Mouse (Mus musculus): Measurements from ENCODE around the gene Grin1.

Grin1 gene

DNA sequence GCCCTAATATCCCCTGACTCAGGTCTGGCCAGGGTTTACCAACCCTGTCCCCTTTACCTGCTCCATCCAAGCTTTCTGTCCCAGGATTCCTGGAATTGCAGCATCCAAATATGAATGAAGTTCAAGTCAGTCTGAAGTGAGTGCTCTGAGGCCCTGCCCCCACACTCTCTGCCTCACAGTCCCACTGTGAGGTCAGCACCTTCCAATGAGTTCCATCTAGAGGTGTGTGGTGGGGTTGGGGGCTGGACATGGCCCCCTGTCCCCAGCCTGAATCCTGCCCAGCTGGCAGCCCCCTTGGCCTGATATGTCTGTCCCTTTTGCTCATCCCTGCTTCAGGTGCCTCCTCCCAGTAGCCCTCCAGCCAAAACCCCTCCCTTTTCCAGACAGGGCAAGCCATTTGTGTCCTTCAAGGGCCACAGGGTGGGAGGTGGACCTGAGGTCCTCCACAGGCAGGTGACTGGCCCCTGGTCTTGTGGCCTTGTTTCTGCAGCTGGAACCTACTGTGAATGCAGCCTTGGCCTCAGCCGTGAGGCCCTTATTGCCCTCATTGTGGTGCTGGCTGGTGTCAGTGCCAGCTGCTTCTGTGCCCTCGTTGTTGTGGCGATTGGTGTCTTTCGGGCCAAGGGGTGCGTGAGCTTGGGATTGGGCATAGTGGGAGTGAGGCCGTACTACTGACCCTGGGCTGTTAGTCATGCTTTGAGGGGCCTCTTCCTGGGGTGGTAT is 30.9 kb downstream of the Grin1 start, which contains the start of gene Tmem210:
Gene Tmem210, plus strand, starts transcription at position 219 of the 723 bp plus-strand sequence.
- in situ Hi-C loops (cut with MseI, MboI) = no loop called here

DNA sequence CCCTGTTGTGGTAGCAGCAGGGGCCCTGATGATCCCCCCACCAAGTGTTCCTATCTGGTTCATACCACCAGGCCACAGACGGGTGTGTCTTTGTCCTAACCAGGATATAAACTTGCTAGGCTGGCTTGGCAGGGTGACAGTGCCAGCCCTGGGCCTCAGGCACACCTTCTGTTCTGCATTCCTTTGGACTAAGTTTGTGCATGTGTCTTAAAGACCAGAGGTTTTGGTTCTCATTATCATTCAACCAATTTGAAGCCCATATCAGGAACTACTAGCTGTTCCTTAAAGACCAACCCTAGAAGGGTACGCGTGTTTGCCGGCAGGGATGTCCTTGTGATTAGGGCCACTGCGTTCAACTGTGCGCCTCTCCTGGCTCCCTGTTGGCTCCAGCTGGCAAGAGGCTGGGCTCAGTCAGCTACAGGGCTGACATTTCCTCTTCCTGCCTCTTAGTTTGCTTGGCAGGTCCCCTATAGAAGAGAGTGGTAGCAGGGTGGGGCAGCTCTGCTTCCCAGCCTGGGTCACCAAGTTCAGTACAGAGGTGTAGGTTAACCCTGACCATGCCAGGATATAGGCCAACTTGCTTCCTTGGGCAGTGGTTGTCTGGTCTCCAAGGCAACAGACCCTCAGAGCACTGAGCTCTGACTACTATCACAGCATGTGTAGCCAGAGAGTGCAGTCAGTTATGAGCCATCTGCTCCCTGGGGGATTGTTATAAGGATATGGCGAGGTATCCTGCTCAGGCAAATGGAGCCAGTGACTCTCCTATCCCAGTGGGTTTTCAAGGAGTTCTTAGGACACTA is 31.9 kb downstream of the Grin1 start:
- in situ Hi-C loops (cut with MseI, MboI) = no loop called here

DNA sequence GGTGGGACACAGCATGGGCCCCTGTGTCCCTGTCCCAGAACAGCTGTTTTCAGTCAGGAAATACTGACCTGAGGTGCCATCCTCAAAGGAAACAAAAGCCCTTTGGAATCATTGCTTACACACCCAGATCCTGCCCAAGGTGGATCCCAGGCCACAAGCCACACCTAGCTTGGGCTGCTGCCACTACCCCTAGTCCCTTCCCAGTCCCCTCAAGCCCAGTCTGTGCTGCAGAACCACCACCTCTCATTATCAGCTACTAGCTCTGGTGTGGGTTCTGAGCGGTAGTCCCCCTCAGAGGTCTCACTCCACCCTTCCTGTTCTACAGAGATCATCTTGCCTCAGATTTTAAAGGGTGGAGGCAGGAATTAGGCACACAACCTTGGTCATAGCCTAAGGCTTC is 32.7 kb downstream of the Grin1 start:
- in situ Hi-C loops (cut with MseI, MboI) = no loop called here

DNA sequence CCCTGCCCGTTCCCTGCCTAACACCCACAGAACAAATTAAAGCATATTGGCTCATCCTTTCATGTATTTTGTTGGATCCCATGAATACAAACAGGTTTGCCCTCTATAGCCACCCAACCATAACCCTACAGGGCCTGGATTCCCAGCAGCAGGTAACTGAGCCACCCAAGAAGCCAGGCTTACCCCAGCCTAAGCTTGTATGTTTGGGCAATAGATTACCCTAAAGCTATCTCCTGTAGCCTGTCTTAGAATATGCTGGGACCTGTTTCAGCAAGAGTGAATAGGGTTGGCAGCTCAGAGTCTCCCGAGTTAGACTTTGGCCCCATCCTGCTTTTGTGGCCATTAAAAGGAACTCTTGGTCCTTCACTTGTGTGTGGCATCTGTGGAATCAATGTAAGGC is 33.4 kb downstream of the Grin1 start:
- in situ Hi-C loops (cut with MseI, MboI) = no loop called here

DNA sequence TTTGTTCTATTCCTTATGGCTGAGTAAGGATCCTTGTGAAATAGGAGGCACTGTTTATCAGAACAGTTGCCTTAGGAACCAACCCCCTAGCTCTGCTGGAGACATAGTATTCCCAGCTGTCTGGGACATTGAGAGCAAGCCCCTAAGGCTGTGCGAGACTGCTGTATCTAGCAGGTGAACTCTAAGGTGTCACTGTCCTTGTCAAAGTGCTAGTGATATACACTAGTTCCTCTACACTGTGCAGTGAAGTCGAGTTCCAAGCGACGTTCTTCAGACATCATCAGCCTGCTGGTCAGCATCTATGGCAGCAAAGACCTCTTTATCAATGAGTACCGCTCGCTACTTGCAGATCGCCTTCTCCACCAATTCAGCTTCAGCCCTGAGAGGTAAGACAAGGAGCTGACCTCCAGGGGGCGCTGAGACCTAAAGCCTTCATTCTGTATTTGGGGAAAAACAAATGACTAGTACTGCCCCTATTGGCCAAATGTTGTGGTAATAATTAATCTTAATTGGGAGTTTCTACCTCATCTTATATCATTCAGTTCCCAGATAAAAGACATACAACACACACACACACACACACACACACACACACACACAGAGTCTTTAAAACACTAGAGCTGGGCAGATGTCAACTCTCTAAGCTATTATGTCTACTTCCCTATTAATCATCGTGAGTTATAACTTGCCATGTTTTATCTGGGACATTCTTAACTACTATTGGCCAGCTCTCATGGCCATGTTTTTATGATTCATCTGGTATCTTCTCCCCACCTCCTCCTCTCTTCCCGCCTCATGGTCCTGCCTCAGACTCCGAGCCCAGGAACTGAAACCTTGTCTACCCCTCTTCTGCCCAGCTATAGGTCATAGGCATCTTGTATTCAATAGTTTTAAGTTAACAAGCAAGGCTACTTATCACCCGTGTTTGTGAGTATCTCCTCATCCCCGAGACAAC is 39.8 kb downstream of the Grin1 start:
- in situ Hi-C loops (cut with MseI, MboI) = no loop called here

DNA sequence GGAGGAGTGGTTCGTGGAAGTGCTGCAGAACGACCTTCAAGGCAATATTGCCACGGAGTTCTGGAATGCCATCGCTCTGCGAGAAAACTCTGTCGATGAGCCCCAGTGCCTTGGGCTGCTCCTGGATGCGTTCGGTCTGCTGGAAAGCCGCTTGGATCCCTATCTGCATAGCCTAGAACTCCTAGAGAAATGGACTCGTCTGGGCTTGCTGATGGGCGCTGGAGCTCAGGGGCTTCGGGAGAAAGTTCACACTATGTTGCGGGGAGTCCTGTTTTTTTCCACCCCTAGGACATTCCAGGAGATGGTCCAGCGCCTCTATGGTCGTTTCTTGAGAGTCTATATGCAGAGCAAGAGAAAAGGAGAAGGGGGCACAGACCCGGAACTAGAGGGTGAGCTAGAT is 46.0 kb downstream of the Grin1 start:
- in situ Hi-C loops (cut with MseI, MboI) = no loop called here

DNA sequence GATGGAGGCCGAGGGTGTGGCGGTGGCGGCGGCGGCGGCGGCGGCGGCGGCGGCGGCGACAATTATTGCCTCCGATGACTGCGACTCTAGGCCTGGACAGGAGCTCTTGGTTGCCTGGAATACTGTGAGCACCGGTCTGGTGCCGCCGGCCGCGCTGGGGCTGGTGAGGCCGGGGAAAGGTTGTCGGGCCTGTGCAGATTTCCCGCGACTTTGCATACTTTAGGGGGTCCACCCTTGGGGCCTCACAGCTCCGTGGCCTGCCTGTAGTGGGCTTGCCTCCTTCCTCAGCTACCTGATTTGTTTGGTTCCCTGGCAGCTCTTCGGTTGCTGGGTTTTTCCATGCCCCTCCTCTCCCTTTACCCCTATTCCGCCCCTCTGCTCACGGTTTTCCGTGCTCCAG is 46.5 kb downstream of the Grin1 start:
- in situ Hi-C loops (cut with MseI, MboI) = no loop called here

DNA sequence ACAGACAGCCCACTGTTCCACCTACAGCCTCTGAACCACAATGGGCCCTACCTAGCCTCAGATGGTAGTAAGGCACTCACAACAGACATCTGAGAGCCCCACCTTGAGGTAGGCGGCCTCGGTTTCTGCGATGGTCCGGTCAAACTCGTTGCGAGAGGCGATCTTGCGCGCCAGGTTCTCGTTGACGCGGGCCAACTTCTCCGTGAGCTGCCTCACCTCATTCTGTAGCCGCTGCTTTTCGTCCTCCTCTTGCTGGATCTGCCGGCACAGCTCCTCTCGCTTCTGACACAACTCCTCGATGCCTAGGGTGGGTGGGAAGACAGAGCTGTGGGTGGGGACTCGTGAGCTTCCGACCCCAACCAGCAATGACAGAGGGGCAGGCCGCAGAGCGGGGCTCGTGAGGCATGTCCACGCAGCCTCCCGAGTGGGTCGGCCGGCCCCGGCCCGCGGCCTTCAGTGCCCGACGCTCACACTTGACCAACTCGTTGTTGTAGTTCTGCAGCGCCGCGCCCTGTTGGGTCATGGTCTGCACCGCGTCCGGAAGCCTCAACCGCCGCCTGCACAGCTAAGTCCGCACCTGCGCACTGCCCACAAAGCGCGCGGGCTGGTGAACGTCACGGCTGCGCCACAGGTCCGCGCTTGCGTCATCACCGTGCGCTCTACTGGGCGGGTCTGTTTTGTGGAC is 47.0 kb downstream of the Grin1 start, which contains the start of the genes Ssna1 and Anapc2:
Gene Ssna1, minus strand, starts transcription at position 612 of the 685 bp plus-strand sequence.
Gene Anapc2, plus strand, starts transcription at position 652 of the 685 bp plus-strand sequence.
- in situ Hi-C loops (cut with MseI, MboI) = no loop called here

DNA sequence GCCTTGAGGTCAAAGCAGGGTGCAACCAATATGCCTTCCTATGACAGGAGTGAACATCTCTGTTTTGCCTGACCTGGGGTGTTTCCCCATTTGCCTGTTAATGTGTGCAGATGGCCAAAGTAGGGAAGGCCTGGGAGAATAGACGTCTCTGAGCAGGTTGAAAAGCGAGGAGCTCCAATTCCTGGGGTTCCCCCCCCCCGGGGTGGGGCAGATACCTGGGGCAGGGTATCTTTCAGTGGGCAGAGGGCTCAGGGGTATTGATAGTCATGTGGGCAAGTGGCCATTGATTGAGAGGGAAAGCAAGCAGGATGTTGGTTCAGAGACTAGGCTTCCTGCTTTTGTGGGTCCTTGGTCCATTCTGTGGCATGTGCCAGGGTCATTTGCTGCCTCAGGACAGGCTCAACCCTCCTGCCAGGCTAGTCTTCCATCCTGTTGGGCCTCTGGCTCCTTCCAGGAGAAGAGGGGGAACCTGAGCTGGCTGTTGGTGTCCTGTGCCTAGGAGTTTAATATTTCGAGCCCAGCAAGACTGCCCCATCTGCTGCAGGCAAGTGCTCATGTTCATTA is 51.2 kb downstream of the Grin1 start:
- in situ Hi-C loops (cut with MseI, MboI) = no loop called here

DNA sequence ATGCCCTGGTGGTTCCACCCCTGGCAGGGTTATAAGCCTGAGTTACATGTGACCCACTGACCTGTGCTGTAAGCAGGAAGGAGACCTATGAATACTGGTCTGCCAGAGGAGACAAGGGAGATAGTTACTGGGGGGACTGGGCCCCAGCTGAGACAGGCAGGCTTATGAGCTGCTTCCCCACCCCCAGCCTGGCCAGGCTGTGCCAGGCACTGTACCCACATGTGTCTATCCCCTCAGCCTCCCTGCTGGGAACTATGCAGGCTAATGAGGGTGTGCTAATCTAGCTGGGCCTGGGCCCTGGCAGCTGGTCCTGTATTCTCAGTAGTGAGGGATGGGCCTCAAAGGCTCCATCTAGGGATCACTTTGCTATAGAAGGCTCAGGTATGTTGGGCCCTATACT is 51.7 kb downstream of the Grin1 start:
- in situ Hi-C loops (cut with MseI, MboI) = no loop called here

DNA sequence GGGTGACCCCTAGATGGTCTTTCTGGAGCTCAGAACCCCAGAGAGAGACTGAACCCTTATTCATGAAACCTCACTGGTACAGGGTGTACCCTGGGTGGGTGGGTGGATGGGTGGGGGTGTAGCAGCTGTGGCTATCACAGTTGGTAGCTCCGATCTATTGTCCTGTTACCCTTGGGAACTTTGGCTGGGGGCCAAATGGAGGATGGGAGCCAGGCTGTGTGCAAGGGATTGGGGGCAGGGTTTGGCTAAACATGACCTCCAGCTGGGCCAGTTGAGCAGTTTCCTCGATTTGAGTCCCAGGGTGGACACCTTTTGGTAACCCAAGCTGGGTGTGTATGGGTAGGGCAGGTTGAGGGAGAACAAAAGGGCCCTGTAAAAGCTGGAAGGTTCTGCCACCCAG is 52.3 kb downstream of the Grin1 start:
- in situ Hi-C loops (cut with MseI, MboI) = no loop called here

DNA sequence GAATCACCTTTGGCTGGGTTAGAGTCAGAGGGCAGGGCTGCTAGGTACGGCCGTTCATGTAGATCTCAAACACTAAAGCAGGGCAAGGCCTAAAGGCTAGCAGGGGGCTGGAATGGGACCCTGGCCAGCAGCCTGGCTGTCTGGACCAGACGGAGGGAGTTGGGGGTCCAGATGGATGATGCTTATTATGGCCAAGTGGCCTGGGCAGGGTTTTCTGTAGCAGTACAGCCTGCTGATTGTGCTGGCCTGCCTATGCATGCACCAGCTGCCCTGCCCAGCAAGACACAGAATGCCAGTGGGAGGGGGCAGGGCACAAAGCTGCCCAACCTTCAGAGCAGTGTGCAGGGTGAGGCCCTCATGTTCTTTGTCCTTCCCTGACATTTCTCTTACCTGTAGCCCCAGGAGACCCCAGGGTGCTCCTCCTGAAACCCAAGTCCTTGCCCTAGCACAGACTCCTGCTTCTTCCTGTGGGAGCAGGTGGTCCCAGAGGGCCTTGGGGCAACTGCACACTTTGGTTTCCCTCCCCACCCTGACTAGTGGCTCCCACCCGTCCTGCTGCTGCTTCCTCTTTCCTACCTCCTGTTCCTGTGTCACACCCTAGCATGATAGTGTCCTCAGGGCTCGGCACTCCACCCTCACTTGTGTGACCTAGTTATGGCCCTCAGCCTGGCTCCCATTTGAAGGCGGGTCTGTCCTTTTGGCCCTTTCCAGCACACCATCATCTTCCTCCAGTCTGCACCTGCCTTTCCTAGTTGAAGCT is 52.9 kb downstream of the Grin1 start:
- in situ Hi-C loops (cut with MseI, MboI) = no loop called here

DNA sequence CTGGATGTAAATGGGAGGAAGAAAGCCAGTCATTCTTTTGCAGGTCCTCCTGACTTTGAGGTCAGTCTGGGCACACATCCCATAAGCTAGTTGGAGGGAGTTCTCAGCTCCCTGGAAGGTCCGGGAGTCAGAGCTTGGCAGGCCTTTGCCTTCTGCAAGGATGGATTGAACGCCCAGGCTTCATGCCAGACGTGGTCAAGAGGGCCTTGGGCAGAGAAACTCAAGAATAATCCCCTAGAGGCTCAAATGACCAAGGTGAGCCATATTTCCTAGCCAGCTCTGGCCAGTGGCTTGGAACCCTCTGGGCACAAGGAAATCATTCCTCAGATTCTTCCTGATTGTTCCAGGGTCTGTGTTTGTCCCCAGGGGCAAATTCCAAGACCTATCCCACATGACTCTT is 54.1 kb downstream of the Grin1 start:
- in situ Hi-C loops (cut with MseI, MboI) = no loop called here

DNA sequence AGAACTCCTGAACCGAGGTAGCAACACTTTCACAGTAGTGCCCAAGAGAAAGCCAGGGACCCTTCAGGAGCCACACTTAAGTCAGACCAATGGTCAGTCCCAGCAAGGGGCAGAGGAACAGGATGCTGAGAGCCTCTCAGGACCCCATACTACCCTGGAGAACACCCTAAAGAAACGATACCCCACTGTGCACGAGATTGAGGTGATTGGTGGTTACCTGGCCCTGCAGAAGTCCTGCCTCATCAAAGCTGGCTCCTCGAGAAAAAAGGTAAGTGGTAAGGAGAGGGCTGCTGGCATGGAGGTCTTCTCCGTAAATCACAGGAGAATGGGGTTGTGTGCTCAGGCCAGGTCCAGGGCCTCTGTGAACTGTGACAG is 54.7 kb downstream of the Grin1 start:
- in situ Hi-C loops (cut with MseI, MboI) = no loop called here

DNA sequence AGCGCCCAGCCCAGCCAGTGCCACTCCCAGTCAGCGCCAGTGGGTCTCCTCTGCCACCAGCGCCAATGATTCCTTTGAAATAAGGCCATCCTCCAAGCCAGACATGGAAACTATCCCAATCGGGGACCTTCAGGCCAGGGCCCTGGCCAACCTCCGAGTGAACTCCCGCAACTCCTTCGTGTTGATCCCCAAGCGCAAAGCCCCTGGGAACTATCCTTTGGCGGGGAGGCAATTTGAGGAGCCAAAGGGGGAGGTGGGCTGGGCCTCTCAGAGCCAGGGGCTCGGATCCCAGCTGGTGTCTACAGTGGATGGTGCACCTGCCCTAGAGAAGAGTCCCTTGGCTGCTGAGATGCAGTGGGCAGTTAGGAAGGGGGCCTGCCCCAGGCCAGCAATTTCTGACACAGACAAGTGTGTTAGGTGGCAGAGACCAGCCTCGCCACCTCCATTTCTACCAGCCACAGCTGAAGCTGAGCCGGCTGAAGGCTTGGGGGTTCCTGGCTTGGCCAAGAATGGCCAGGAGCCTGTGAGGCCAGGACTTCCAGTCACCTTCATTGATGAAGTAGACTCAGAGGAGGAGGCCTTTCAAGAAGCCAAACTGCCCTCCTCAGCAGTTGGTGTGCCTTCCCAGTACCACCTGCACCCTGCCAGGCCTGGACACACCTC is 55.2 kb downstream of the Grin1 start:
- in situ Hi-C loops (cut with MseI, MboI) = no loop called here

DNA sequence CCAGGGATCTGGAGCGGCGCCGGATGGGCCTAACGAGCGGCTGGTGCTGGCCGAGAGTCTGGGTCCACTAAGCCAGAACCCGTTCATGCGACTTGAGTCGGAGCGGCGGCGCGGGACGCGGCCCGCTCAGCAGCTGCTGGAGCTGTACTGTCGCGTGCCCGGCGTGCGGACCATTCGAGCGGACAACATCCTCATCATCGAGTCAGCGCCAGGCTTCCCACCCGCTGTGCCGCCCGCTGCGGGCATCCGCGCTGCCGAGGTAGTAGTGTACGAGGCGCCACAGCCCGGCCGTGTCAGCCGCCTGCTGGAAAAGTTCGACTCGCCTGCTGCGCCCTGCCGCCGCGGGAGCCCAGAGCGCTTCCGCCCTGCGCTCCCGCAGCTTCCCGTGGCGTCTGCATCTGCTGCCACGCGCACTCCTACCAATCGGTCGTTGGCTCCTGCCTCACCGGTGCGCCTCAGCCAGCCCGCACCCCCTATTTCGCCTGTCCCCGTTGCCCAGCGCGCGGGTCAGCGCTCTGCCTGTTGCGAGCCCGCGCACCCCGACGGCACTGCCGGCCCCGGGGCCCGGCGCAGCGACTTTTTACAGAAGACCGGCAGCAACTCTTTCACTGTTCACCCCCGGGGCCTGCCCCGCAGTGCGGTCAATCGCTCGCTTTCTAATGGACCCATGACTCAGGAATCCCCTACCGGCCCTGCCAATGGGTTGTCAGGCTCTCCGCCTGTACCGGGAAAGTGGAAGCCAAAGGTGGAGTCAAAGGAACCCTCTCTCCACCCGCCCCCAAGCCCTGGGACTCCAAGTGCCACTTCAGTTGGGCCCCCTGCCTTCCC is 56.0 kb downstream of the Grin1 start:
- in situ Hi-C loops (cut with MseI, MboI) = no loop called here

DNA sequence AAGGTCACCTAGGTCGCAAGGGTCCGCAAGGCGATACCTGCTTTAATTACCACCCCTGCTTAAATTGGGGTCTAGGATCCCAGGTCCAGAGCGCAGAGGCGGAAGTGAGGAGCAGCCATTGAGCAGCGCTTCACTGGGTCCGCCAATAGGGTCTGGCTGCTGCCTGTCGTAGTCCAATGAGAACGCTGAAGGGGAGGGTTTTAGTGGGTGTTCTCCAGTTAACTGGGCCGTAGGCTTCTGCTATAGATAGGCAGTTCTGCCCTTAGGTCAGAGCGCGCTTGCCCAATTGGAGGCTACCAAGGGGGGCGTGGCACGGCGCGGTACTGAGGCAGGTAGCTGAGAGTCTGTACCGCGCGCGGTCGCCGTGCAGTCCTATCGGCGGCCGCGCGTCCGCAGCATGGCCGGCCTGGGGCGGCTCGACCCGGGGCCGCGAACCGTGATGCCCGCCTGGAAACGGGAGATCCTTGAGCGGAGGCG is 56.7 kb downstream of the Grin1 start, which contains the start of gene Tprn:
Gene Tprn, plus strand, starts transcription at position 328 of the 477 bp plus-strand sequence.
- in situ Hi-C loops (cut with MseI, MboI) = no loop called here

DNA sequence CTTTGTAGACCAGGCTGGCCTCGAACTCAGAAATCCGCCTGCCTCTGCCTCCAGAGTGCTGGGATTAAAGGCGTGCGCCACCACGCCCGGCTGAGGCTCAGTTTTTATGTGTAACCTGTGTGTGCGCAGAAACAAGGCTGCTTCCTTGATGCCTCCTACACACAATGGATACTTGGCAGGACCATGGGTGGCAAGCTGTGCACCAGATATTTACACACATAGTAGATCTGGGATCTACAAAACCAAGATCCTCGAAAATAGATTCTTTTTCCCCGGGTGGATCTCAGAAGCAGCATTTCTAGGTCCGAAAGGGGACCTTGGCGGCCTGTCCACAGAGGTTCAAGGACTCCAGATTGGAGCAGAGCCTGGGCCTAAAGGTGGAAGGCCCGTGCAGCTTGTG is 57.1 kb downstream of the Grin1 start:
- in situ Hi-C loops (cut with MseI, MboI) = no loop called here

DNA sequence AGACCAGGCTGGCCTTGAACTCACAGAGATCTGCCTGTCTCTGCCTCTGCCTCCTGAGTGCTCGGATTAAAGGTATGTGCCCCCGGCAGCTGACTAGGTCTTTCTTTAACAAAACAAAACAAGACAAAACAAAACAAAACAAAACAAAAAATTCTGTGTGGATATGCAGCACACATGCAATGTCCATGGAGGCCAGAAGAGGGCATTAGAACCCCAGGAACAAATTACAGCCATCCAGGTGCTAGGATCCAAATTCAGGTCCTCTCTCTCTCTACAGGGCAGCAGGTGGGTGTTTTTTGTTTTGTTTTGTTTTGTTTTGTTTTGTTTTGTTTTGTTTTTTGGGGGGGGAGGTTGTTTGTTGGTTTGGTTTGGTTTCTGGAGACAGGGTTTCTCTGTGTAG is 60.1 kb downstream of the Grin1 start:
- in situ Hi-C loops (cut with MseI, MboI) = no loop called here

All from mouse trophoblast stem cell (cell line).